Mouse (Mus musculus) thymus, adult 18-20 months (tissue): Measurements from ENCODE around the gene Taf3.
A peak's percentile ranks its signal among the peaks of the same experiment; 100 is the strongest.

Experiments used
- DNase-seq, 2 experiments: peaks; one replicate each; pipeline ENCODE4 v3.0.0; 2022; ENCODE audit warnings: mixed read lengths in 2 of 2

Gene Taf3

DNA sequence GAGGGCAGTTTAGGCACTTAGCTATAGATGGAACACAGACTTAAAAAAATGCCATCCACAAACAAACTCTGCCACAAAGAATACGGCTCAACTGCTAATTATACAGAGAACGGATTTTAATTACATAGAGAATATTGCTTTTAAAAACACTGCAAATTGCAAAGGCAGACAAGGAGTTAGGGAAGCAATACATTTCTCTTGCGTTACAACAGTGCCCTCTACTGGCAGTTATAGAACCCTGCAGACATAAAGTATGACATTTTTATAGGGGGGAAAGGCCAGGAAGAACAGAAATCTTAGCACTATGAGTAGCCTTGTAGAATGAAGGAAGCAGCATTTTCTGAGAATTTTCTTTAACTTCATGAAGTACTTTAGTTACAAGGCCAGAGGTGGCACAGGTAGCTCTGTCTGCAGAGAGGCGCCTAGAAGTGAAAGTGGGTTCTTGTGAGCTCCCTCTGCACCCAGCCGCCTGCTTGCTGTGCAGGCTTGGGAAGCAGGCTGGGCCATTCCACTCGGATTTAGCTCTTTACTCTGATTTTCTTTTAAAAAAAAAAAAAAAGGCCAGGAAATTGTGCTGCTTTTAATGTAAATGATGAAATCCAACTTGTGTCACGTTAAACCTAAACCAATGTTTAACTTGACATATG lies 38.0 kb downstream of the Taf3 start:
- DNase-seq = no peak

DNA sequence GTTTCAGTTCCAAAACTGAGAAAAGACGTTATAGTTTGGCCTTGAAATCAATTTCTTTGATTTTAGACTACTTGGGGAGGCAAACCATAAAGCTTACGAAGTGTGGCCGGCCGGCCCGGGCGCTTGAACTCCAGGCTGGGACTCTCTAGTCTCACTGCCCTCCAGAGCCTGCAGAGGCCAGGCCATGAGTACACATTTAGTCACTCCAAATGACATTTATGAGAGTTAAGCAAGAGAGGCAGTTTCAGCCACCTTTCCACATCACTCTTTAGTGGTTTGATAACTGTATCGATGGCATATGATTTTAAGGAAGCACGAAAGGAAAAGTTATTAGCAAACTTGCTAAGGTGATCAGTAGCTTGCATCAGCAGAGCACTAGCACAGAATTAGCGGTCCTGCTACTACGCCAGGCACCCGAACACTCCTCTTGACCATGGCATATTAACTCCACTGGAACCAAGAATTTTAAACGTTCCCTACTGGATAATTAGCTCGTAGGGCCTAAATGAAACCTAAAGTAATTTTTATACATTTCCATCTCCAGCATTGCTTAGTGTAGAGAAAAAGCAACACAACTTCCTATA lies 38.6 kb downstream of the Taf3 start:
- no peak for DNase-seq

DNA sequence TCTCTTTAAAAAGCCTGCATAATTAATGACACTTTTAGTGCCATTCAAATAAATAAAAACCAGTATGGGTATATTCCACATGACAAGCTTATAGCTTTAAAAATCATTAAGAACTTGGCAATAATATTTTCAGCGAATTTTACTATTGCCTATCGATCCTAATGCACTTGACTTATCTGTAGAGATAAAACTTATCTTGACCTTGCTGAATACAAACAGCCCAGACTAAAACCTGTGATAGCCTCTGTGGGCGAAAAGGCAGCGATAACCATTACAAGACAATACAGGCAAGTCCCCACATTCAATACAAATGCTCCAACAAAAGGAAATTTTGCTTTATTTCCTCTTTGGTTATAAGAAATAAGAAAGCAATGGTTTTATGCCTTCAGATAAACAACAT lies 39.8 kb downstream of the Taf3 start:
- no peak for DNase-seq

DNA sequence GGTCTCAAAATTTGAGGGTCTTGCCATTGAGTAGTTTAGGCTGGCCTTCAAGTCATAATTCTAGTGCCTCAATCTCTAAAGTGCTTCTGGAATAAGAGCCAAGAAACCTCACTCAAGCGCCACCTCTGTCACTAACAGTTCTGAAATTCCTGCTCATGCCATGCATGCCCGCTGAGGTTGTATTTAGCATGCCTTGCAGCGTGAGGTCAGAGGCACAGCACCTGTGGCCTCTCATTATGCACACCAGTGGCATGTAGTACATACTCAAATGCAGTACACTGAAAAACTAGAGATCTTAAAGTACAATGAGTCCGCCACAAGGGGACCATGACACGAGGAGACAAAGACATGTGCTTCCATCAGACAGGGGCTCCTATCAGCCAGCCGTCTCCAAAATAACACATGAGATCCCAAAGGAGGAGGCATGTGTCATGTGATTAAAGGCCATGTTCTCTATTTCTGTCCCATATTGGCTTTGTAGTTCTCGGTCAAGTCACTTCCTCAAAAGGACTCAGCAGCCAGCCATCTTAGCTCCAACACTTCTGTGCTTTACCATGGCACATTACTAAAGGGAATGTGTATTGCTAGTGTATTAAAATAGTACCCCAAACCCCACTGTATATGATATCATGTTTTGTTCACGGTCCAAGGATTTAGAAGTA lies 43.3 kb downstream of the Taf3 start:
- DNase-seq = no peak

DNA sequence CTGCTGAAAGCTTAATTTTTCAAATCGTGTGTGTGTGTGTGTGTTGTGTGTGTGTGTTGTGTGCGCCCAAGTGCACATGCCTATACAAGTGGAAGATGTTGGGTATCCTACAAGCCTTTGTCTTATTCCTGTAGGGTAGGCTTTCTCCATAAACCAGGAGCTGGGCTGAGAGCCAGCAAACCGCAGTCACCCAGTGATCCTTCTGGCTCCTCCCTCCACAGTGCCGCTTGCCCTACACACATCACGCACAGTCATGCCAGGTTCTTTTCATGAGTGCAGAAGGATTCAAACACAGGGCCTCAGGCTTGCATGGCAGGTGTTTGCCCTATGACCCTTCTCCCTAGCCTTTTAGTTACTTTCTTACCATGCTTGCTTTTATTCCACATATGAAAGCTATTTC lies 45.0 kb downstream of the Taf3 start:
- DNase-seq = no peak

DNA sequence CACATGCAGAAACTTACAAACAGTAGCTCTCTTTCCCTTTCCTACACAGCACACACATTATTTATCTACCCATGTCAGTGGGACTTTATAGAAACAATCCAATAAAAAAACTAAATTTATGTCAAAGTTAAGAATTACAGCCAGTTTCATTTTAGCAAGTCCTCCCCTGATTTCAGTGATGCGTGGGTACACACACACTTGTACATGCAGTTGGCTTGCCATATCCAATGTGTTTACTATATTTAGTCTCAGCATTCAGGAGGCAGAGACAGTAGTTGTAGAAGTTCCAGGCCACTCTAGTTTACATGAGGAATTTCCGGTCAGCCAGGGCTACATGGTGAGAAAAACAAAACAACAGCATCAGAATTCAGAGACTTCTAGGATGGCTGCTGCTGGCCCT lies 46.8 kb downstream of the Taf3 start:
- DNase-seq = no peak

DNA sequence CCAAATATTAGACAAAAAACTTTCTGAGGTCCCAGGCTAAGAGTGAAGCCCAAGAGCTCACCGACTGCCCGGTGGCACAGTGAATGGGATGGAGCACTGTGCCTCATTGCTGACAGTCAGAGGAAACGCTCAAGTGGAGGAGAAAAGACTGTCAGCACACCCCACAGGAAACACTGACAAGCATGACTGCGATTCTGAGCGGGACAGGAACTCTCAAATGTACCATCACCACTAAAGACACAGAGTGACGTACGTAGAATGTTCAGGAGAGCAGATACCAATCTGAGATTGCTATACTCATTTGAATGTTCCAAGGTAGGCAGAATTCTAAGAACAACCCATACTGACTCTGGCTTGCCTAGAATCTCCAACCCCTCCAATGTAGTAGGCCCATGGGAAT lies 50.9 kb downstream of the Taf3 start:
- DNase-seq = peak in 1 of 2 experiments; percentile 31

DNA sequence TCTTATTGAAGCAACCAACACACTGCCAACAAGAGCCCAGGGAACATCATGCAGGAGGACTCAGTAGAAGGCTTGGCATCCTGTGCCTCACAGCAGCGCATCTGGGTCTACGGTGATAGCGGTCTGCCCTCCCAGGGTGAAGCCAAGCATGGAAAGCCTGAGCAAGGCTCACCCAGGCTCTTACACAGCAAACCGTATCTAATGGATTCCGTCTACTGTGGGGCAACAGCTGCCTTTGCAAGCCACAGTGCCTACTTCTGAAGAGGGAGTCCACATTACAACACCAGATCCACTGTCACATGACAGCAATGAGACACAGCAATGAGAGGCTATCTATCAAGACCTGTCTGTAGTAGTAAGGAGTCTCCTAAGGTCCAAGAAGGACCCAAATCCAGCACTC lies 52.3 kb downstream of the Taf3 start:
- DNase-seq = no peak

DNA sequence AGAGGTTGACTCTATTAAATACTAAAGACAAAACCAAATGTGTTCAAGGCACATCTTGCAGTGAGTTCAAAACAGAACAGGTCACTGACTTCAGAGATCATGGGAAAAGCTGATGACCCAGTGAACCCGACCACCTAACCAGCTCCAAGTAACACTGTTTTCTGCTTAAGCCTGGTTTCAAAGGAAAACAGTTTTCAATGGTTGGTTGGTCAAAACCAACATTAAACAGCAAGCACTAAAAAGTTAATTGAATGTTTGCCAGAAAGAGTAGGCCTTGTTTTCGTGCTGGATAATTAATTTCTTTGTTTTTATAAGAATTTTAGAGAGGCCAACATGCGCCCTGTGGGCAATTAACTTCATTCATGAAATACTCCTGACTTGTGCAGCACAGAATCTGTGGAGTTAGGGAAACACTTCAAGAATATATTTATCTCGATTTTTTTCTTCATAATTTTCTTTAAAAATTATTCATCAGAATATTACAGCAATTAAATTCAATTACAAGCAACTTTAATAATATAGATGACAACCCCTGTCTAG lies 57.6 kb downstream of the Taf3 start:
- DNase-seq = no peak

DNA sequence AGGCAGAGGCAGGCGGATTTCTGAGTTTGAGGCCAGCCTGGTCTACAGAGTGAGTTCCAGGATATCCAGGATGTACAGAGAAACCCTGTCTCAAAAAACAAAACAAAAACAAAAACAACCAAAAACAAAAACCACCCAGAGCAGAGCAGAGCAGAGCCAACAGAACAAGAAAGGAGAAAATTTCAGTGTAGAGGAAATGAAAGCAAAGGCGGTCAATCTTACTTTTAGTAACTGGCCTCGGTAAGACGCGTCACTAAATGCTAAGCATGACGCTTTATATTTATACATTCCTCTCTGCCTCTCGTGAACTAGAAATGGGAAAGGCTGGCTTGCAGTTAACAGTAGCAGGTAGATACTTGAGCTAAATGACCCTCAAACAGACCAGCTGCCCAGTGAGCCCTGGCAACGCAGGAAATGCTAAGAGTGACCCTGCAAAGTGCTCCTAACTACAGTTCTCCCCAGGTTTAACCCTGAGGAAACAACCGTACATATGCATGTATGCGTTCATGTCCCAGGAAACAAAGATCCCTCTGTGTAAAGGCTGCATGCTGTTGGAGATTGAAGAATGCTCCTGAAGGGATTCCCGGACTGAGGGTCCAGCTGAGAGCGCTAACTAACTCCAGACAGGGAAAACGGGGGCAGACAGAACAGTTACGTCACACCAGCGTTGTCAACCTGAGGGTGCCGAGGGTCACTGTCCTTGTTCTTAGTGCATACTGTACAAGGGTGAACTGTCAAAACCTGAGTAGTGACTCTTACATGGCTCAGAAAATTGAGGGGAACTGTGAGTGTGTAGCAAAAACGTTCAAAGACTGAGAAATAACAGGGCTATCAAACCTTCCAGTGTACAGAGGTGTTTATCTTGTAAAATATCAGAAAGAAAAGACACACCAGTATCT lies 58.5 kb downstream of the Taf3 start:
- no peak for DNase-seq

DNA sequence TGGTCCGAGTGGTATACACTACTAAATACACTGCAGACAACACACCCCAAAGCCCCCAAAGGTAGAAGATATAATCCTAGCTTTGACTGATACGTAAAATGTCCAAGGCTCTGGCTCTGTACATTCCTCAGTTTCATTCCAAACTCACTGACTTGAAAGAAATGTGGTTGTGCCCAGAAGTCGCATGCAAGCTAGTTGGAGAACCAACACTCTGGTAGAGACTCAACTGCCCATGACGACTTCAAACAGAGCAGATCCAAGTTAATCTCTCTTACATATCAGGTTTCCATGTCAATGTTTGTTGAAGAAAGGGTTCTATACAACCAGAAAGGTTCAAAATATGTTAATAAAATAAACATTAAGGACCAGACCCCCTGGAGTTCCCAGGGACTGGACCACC lies 60.1 kb downstream of the Taf3 start:
- DNase-seq = no peak

DNA sequence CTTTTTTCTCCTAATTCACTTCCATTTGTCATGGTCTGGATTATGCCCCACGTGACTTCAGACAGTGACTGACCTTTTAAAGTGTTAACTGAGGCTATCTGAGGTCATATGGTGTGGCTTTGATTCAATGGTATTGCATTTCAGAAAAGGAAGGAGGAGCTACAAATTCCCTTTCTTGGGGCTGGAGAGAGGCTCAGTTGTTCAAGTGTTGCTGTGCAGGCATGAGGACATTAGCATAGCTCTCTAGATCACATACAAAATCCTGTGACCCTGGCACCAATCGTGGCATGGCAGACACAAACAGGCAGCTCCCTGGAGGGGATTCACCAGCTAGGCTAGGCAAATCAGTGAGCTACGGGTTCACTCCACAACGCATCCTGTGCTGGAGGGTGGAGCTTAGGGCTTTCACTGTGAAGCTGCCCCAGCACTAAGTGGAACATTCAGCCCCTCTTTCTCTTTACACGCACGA lies 62.4 kb downstream of the Taf3 start:
- no peak for DNase-seq

DNA sequence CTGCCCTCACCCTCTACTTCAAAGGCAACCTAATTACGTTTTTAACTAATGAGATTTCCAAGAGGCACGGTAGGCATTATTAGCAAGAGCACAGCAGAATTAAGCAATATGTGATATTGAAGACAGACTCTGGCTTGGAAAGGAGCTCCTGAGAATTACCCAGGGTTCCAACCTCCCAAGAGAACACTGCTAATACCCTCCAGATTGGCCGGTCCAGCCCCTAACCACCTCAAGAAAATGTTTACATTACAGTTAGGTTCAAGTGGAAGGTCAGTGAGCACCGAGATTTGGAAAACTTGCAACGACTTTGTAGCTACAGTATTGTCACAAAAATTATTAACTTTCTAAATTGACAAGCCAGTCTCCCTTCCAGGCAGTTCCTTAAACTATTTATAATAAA lies 66.0 kb downstream of the Taf3 start:
- no peak for DNase-seq

DNA sequence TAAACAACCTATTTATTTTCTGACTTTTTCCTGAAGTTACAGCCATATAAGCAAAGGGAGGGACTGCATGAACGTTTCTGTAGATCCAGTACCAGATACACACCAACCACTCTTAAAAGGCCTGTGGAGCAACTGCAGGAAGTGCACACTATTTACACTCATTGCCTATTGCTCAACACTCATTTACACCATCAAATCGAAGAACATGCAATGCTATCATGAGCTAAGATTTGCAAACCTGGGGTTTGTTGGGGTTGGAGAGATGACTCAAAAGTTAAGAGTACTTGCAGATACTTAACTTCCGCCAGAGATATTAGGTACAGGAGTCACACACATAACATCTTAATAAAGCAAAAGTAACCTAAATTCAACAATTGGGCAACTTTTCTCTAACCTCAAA lies 76.5 kb downstream of the Taf3 start:
- DNase-seq = no peak

DNA sequence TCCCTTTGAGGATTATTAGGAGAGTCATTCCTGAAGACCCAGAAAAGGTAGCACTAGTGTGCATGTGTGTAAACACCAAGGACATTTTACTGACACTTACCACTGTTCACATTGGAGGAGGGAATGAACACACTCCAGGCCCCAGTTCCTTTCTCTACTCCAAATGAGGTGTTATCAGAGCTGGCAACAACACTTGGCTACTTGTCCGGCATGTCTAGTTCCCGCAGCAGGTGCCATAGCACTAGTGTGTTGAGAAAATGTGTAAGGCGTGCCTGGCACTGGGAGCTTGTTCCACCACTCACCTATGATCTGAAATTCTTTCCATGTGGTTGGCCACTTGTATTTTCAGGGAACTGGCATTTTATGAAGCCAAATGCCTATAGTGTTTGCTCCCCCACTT lies 77.8 kb downstream of the Taf3 start:
- no peak for DNase-seq

DNA sequence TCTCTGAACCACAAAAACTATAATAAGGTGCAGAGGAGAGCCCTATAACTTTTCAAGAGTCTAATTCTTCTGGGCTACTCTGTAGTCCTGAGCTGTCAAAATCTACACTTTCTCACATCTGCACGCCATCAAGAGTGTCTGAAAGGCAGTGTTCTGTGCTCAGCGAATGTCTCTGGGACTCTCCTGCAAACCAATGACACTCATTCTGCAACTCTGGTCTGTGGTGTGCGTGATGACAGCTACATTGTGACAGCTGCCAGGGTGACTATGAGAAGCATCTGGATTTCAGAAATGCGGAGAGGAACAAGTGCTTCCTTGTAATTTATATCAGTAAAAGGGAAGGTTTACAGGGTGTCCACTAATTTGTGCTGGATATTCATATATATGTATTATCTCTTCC lies 78.2 kb downstream of the Taf3 start:
- DNase-seq = no peak

DNA sequence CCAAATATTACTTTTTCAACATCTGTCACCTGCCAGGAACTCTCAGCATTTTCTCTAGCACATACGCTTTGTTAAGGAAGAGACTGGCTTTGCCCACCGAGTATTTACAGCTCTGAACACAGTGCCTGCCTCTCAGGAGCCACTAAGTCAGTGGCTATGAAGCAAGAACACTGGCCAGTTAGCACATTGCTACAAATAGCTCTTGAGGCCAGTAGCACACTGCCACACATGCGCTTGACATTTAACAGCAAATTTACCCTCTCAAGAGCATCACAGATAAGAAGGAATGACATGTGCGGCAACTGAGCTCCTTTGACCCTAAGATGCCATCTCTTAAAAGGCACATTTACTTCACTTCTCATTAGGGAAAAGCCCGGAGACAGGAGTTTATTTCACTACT lies 78.7 kb downstream of the Taf3 start:
- DNase-seq = no peak

DNA sequence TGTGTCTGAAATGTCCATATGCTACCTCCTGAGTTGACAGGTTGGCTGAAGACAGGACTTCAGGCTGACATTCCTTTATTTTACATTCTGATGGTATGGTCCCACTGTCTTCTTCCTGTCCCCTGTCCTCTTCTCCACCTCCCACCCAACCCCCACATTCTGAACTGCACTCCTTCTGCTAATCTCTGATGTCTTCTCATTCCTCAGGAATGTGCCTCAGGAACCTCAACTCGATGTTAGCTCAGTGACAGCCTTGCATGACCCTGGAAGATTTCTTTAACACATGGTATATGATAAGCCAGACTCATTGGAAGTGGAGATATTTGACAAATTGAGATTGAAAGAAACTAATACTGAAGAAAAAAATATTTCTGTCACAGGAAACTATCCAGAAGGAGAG lies 81.8 kb downstream of the Taf3 start:
- no peak for DNase-seq

DNA sequence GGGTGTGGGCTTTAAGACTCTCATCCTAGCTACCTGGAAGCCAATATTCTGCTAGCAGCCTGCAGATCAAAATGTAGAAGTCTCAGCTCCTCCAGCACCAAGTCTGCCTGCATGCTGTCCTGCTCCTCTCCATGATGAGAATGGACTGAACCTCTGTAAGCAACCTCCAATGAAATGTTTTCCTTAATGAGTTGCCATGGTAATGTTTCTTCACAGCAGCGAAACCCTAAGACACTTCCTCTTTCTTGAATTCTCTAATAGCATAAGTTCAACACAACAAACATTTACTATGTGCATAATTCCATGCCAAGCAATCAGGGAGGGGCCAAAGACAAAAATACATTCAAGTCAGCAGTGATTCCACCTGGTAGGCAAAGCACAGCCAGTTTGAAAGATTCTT lies 82.8 kb downstream of the Taf3 start:
- no peak for DNase-seq

DNA sequence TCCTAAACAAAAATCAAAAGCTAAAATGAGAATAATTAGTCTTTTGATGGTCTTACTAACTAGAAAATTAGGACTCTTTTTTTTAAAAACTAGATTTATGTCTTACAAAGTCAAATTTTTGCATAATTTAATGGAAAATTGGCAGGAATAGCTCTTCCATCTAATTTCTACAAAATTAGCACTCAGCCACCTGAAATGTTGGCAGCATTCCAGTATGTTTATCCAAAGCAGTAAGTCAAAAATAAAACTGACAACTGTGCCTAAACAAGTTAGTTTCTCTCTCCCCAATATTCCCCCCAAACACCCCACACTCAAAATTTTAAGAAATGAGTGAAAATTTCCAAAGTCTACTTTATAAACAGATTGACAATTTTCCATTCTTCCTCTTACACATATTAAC lies 85.5 kb downstream of the Taf3 start:
- no peak for DNase-seq

DNA sequence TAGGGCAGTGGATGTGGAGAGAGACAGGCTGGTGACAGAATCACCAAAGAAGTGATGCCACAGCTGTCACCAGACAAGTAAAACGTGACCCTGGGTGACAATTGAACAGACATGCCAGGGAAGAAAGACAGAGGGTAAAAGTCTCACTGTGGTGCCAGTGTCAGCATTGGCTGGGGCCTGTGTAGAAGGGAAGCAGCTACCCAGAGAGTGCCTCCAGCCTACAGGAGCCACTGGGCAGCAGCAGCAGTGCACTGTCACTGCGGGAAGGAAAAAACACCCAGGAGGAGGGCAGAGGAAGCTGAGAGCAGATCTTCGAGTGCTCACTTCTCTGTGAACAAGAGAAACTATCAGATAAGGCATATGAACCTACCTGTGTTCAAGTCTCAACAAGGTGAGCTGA lies 86.7 kb downstream of the Taf3 start:
- no peak for DNase-seq

DNA sequence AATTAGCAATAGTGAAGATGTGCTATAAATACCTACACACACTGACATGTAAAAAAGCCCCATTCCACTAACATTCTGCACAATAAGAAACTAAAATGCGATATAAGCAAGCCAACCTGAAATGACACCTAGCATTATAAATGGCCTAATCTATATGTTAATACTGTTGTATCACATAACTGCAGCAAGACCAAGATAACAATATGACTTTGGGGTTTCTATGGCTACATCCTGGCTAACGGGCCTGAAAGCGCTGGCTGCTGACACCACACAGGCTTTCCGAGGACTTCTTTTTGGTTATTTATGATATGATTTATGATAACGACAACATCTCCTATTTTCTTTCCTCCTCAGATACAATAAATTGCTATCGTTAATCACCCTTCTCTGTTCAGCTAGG lies 90.4 kb downstream of the Taf3 start:
- DNase-seq = no peak

DNA sequence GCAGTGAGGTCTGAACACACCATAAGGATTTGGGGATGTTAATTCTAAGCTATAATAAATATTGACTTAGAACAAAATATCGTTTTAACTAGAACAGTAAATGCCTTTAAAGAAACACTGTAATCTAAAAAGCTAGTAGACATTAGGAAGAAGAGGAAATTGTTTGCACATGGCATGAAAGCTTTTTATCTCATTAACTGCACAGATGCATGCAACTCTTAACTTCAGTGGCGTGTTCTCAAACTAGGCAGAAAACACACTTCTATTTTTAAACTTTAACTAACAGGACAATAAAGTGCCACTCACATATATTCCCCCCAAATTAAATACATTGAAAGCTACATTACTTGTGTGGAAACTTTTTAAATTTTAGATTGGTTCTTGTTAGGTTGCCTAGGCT lies 91.8 kb downstream of the Taf3 start:
- no peak for DNase-seq
